Mouse (Mus musculus): ENCODE measurements around the gene Prkcz.

- TF ChIP-seq EP300 (IDR thresholded peaks at IDR 0.05; ENCODE audit: low read depth) (no peak), CTCF (IDR thresholded peaks at IDR 0.05; ENCODE audit: low read depth) (no peak)
Measured at GRCm38 (mm10) chr4:155252253-155252652, 108.9 kb downstream of the Prkcz start.
